Mouse (Mus musculus): Measurements from ENCODE around the gene Pomt2. TPM values are rescaled to one million over a fixed set of nuclear protein-coding genes. Genes with fewer than 3 reads are reported as not detected.

Gene Pomt2
- total RNA-seq, 2 experiments from 2014 or later = 20.1 to 20.3 TPM

GRCm38 (mm10) chr12:87131181-87131580 lies 16.6 kb downstream of the Pomt2 start:
- no peak for DNase-seq (ENCODE audit: low spot score in 2 of 2)

GRCm38 (mm10) chr12:87130224-87130623 lies 17.5 kb downstream of the Pomt2 start:
- DNase-seq (ENCODE audit: low spot score in 2 of 2) = no peak

- no peak for DNase-seq (ENCODE audit: low spot score in 2 of 2)
Observed at GRCm38 (mm10) chr12:87127256-87127655, 20.5 kb downstream of the Pomt2 start.

- no peak for DNase-seq (ENCODE audit: low spot score in 2 of 2)
Observed at GRCm38 (mm10) chr12:87121918-87122589, 25.7 kb downstream of the Pomt2 start.

- DNase-seq (ENCODE audit: low spot score in 2 of 2) = no peak
Observed at GRCm38 (mm10) chr12:87107357-87107977, 40.3 kb downstream of the Pomt2 start.

GRCm38 (mm10) chr12:87104796-87105195 lies 43.0 kb downstream of the Pomt2 start:
- DNase-seq (ENCODE audit: low spot score in 2 of 2) = no peak

GRCm38 (mm10) chr12:87103471-87103870 lies 44.3 kb downstream of the Pomt2 start:
- DNase-seq (ENCODE audit: low spot score in 2 of 2) = no peak

GRCm38 (mm10) chr12:87102165-87102631 lies 45.6 kb downstream of the Pomt2 start, which contains the start of gene Ngb:
Gene Ngb, minus strand, starts transcription at chr12:87102539.
- DNase-seq (ENCODE audit: low spot score in 2 of 2) = peak in 1 of 2 experiments; percentile 37

- DNase-seq (ENCODE audit: low spot score in 2 of 2) = no peak
Observed at GRCm38 (mm10) chr12:87100331-87100730, 47.4 kb downstream of the Pomt2 start.

GRCm38 (mm10) chr12:87093671-87094070 lies 54.1 kb downstream of the Pomt2 start:
- no peak for DNase-seq (ENCODE audit: low spot score in 2 of 2)

- DNase-seq (ENCODE audit: low spot score in 2 of 2) = no peak
Observed at GRCm38 (mm10) chr12:87093249-87093648, 54.5 kb downstream of the Pomt2 start.

GRCm38 (mm10) chr12:87091916-87092315 lies 55.9 kb downstream of the Pomt2 start:
- no peak for DNase-seq (ENCODE audit: low spot score in 2 of 2)

- no peak for DNase-seq (ENCODE audit: low spot score in 2 of 2)
Observed at GRCm38 (mm10) chr12:87089701-87090100, 58.1 kb downstream of the Pomt2 start.

- DNase-seq (ENCODE audit: low spot score in 2 of 2) = no peak
Observed at GRCm38 (mm10) chr12:87089255-87089654, 58.5 kb downstream of the Pomt2 start.

- peak in 1 of 2 experiments; percentile 29 for DNase-seq (ENCODE audit: low spot score in 2 of 2)
Observed at GRCm38 (mm10) chr12:87088331-87088730, 59.4 kb downstream of the Pomt2 start.

- DNase-seq (ENCODE audit: low spot score in 2 of 2) = no peak
Observed at GRCm38 (mm10) chr12:87087236-87087635, 60.5 kb downstream of the Pomt2 start.

GRCm38 (mm10) chr12:87082797-87083196 lies 65.0 kb downstream of the Pomt2 start:
- no peak for DNase-seq (ENCODE audit: low spot score in 2 of 2)

- no peak for DNase-seq (ENCODE audit: low spot score in 2 of 2)
Observed at GRCm38 (mm10) chr12:87076610-87077009, 71.2 kb downstream of the Pomt2 start.

- DNase-seq (ENCODE audit: low spot score in 2 of 2) = no peak
Observed at GRCm38 (mm10) chr12:87070520-87070919, 77.2 kb downstream of the Pomt2 start.

- peak; percentile 63 for DNase-seq (ENCODE audit: low spot score in 2 of 2)
Observed at GRCm38 (mm10) chr12:87066429-87066828, 81.3 kb downstream of the Pomt2 start.

GRCm38 (mm10) chr12:87065446-87065845 lies 82.3 kb downstream of the Pomt2 start:
- DNase-seq (ENCODE audit: low spot score in 2 of 2) = peak in 1 of 2 experiments; percentile 37

GRCm38 (mm10) chr12:87057066-87057465 lies 90.7 kb downstream of the Pomt2 start:
- DNase-seq (ENCODE audit: low spot score in 2 of 2) = no peak
